Mouse (Mus musculus) spleen, adult 18-20 months (tissue): Measurements from ENCODE around the gene Dlat.
A peak's percentile ranks its signal among the peaks of the same experiment; 100 is the strongest.
"Not testable (repeated sequence)": the region's sequence is repeated elsewhere in the genome, so short reads cannot be mapped to it uniquely, and the experiment has no call there.

Experiments used
- DNase-seq, 2 experiments: peaks; one replicate each; pipeline ENCODE4 v3.0.0; 2022; ENCODE audit warnings: mixed read lengths in 2 of 2

Gene Dlat

DNA sequence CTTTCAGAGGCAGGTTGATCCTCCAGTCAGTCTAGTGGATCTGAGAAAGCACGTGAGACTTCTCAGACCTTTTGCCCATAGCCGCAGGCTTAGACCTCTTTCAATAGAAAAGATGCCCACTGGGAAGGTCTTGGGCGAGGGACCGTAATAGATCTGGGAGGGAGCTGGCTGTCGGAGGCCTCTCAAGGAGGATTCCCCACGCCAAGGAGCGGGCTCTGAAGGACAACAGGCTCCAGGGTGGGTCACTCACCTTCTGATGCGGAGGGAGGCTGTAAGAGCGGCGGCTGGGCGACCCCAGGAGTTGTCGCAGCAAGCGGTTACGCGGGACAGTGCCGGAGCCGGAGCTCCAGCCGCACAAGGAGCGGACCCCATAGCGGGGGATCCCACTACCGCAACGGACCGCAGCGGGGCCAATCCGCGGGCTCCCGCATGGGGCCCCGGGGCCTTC is 615 bp downstream of the Dlat start:
- DNase-seq, result no peak

DNA sequence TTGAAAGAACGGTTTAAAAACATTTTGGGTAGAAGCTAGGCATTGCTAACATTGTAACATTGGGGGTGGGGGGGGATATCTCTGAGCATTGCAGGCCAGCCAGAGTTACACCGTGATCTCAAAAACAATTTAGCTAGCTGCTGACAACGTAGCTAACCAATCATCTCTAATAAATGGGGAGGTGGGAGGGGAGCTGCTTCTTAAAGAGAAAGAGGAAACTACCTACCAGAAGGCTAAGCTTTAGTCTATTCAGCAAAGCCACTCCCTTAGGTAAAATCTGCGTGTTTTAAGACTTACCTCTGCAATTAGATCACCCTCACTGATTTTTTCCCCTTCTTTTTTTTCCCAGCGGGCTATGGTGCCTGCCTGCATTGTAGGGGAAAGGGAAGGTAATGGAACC is 1.2 kb downstream of the Dlat start:
- no peak for DNase-seq

DNA sequence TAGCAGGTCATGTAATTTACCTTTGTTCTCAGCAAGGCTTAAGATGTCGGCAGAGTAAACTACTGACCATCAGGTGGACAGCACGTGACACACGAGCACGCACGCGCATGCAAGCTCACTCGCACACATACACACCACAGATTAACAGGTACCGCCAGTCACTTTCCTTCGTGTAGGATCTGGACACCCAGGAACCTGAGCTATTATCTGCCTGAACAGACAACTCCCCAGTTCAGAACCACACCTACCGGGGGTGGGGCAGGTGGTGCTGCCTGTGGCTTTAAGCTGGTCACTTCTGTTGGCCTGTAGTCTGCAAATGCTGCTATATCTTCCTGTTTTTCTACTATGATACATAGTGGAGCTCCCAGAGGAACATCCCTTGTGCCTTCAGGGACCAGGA is 9.1 kb downstream of the Dlat start:
- DNase-seq, result no peak

DNA sequence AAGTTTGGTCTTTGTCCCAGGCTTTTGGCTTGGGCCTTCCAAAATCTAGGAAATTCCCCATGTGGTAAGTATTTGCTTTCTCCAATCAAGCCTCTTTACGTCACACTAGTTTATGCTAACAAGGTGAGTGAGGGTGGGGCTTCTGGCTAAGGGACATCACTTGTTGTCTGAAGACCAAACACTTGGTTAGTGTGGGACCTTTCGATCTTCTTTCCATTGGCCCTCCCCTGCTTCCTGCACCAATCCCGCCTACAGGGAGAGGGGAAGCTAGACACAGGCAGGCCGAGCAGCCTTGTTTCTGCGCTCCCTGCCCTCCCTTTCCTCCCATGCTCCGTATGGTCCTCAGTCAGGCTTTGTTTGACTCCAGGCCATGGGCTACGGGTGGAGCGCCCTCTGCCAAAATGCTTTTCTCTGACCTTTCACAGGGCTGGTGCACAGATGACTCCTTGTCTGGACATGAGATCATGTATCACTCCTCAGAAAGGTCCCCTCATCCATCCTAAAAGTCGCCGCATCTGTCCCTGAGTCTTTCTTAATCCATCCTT is 12.7 kb downstream of the Dlat start:
- no peak for DNase-seq

DNA sequence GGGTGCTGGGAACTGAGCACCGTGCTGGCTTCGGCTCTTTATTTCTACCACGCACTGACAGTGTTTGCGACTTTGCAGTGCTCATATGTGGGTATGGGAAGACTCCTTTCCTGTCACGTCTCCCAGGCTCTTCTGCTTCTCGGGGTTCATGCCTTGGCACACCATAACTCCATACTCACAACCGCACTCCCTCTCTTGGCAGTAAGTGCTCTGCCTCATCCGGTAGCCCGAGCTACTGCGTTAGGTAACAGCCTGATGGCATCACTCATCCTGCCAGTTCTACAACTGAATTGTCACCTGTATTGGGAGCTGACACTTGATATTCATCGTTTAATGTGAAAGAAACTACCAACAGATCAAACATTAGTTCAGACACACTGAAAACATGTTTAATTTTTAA is 25.3 kb downstream of the Dlat start:
- DNase-seq, result no peak

DNA sequence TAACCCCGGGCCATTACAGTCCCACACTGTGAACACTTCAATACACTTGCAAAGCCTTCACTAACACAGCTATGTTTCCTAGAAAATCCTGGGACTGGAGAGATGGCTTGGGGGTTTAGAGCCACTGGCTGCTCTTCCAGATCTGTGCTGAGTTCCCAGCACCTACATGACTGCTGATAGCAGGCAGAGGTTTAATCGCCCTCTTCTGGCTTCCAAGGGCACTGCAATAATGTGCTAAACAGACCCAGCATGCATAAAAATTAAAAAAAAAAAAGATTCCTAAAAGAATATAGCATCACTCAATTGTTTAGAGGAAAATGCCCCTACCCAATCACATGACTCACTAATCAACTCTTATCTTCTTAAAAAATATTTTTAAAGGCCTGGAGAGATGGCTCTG is 26.5 kb downstream of the Dlat start:
- no peak for DNase-seq

DNA sequence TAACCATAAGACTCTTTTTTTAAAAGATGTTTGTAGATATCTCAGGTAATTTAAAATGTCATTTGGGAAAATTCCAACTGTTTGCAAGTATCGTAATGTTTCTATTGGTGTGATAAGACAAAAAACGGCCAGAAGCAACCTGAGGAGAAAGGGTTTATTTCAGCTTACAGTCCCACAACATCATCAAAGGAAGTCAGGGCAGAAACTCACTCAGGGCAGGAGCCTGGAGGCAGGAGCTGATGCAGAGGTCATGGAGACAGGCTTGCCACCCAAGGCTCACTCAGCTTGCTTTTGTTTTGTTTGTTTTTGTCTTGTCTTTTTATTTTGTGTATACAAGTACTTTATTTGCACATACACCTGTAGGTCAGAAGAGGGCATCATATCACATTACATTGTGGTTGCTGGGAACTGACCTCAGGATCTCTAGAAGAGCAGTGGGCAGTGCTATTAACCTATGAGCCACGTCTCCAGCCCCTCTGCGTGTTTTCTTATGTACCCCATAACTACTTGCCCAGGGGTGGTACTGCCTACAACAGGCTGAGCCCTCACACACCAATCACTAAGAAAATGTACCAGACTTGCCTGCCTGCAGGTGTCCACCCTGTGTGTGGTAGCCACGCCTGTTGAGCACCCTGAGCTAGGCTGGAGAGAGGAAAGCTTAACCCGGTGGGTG is 27.4 kb downstream of the Dlat start:
- no peak for DNase-seq

DNA sequence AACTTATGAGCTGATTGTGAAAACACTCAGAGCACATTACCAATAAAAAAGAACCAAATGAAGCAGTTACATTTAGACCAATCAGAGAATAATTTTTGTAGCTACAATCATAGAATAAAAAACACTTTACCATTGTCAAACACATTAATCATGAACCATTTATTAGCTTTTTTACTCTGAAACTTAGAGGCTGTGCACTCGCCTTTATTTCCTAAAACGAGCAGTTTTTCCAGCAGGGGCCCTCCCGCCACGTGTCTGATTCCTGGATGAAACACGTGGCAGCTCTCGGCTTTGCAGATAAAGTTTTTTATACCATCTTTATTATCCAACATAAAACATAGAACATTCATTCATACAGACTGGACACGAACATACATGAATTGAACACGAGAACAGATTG is 28.7 kb downstream of the Dlat start:
- DNase-seq, result not testable (repeated sequence)

DNA sequence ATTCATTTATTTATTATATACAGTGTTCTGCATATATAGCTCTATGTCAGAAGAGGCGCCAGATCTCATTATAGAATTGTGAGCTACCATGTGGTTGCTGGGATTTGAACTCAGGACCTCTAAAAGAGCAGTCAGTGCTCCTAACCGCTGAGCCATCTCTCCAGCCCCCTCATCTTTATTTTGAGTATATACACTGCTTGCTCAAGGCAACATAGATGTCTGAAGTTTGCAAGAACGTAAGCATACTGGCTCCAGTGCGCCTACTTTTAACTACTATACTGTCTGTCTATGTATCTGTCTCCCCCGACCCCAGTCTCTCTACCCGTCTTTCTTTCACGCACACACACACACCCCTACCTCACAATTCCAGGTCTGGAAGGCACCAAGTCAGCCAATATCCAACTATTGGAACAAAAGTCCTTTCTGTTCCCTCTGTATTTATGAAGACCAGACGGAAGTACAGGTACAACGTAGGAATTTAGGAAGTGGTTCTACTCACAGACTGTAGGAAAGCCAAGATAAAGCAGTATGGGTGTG is 41.7 kb downstream of the Dlat start:
- no peak for DNase-seq

DNA sequence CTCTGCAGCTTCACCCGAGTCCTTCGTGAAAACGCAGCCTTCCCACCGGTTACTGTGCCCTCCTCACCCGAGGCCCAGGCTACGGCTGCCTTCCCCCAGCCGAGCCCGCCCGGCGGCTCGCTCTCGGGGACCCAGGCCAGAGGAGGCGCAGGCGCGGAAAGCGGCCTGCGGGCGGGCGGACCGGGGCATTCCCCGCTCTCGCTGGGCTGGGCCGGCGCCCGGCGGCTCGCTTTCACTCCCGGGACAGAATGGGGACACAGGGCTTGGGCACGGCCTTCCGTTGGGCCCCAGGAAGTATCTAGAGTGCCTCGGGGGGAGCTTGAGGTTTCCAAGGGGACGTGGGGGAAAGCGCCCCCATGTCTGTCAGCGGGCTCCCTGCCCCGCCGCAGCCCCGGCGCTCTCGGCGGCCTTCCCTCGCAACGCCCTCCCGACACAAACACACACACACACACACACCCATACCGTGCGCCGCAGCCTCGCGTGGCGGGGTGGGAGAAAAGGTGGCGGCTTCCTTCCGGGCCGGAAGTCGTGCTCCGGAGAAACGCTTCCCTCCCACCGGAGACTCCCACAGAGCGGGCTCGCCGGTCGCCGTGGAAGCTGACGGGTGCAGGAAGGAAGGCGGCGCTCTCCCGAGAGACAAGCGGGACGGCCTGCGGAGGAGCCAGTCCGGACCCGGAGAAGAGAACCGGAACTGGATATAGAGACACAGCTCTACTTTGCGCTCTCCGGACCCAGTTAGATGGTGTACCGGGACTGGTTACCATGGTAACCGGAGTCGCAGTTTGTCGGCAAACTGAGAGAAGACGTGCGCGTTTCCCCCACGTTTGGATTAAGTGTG is 42.6 kb downstream of the Dlat start, which contains the start of the genes Pih1d2 and Nkapd1:
Gene Pih1d2 (plus strand): TSS at position 556 of the 838 bp plus-strand sequence.
Gene Nkapd1 (minus strand): TSS at position 699 of the 838 bp plus-strand sequence.
- DNase-seq, result peak; percentile 74 to 87

DNA sequence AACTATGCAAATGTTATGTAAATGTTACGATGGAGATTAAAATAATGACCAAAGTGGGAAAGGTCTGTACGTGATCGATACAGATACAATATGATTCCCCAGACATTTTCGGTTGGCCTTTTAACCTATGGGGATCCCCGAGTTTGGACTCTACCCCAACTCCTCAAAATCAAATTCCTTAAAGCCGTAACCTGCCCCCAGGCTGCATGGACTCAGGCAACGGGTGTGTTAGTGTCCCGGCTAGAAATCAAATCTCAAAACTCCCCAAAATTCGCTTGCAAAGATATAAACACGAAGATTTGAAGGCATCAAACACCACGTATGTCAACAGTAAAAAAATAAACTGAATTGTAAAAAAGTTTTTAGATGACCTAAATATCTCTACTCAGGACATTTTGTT is 43.4 kb downstream of the Dlat start:
- DNase-seq, result no peak

DNA sequence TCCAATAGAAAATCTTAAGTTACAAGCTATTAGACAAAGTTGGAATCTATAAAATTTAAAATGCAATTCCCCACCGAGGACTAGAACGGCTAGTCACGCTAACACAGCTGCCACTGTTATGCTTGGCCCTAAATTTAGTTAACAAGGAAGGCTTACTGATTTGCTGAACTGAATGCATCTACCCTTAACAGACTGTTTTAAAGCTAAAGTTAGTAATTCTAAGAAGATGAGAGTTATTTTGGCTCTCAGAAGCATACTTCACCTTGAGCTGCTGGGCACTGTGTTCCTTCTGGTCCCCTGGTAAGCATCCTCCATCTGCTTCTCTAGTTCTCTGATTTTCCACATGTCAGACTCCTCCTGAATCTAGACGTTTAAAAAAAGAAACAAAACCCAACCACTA is 47.5 kb downstream of the Dlat start:
- DNase-seq, result no peak

DNA sequence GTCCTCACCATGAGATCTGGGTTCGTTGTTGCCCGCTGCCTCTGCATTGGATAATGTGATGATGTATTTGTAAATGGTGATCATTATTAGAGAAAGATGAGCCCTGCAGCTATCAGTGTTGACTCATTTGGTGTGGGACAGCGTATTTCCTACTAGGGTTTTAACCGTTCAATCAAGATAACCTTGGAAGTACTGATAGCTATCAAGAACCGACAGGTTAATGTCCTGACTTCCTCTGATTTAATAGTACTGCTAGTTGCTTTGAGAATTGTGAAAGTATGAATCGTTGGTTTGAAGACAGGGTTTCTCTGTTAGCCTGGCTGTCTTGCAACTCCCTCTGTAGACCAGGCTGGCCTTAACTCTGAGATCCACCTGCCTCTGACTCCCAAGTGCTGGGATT is 55.2 kb downstream of the Dlat start:
- DNase-seq, result no peak

DNA sequence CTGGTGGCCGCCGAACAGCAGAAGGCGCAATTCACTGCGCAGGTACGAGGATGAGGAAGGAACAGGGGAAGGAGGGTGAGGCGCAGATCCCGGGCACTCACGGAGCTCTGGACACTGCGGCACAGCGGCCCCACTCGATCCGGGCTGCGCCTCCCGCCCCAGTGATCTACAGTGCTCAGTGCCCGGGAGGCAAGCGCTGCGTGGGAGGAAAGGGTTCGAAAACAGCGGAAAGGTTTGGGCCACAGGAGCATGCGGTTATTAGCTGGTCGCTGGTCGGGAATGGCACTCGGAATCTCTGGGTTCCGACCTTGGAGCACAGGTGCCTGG is 55.6 kb downstream of the Dlat start:
- DNase-seq, result no peak

DNA sequence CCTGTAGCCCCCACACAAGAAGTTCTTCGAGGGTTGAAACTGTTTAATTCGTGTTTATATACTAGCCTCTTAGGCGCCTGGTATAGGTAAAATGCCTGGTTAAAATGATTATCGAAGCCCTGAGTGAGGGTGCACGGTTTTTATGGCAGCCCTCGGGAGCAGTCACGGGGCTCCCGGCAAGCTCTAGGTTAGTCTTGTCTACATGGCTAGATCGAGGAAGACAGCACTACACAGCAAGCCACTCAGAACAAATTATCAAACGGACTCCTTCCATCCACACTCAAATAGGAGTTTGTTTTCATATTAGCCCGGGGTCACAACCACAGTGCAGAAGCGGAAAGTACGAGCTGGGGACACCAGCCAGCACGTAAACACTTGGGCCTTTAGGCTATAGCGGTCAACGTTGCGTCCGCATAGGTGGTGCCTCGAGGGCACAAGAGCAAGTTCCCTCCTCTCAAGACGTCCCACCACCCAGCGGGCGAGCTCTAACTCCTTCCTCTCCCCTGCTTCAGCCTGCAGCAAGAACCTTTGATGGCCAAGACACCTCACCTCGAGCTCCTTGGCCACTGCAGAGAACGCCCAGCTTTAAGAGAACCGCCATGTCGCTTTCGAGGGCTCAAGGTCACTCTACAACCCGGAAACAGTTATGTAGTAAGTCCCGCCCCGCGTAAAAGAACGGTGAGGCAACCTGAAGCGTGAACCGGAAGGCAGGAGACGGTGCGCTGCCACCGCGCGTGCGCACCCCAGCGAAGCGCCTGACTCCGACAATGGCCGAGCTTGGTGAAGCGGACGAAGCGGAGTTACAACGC is 56.2 kb downstream of the Dlat start, which contains the start of the genes Sdhd and Timm8b:
Gene Sdhd (minus strand): TSS at position 624 of the 809 bp plus-strand sequence.
Gene Timm8b (plus strand): TSS at position 722 of the 809 bp plus-strand sequence.
- peak; percentile 85 to 87 for DNase-seq

DNA sequence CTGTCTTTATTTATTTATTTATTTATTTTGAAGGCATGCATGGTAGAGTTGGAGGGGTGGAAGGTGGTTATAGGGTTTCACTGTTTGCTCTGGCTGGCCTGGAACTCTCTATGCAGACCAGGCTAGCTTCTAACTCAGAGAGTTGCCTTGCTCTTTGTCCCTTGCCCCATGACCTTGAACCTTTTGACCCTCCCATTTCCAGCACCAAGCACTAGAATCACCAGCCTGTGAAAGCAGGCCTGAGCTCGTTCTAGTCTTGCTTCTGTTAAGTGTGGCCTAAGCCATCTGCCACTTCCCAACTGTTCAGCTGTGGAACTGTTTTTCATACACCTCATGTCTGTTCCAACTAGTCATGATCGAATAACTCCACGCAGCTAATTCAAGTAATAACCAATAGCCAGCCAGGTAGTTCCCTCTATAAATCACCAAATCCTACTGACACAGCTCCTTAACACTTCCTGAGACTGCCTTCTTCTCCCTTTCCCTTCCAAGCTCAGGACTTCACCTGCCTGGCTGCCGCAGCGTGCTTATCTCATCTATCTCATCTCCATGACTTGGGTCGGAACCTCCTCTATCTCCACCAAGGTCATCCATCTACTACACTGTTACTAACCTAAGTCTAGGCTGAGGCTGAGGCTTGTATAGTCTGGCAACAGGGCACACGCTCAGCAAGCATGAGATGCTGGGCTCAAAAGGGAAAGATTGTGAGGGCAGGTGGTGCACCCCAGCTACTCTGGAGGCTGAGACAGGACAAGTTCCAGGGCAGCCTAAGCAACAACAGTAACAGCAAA is 57.3 kb downstream of the Dlat start:
- DNase-seq, result no peak

DNA sequence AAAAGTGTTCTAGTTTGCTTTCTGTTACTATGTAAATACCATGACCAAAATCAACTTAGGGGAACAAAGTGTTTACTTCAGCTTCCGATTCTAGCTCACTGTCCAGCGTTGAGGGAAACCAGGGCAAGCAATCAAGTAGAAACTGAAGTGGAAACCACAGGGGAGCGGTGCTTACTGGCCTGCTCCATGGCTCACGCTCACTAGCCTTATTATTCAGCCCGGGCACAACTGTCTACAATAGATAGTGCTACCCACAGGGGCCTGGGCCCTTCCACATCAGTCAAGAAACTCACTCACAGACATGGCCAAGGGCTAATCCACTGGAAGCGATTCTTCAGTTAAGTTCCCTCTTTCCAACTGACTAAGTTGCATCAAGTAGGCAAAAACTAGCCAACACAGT is 58.0 kb downstream of the Dlat start:
- DNase-seq, result no peak

DNA sequence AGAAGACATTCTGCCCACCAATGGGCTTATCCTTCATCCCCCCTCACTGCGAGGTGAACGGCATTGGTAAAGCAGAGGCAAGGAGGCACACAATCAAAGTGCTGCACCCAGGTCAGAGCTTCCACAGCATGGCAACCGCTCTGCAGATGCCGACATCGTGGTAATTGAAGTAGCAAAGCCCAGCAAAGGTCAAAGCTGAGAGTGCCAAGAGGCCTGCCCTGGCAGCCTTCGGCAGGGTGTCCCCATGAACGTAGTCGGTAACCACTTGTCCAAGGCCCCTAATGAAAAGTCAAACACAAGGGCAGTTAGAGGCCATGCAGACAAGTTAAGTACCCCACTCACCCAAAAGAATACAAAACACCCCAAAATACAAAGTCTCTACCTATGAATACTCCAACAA is 62.6 kb downstream of the Dlat start:
- no peak for DNase-seq

DNA sequence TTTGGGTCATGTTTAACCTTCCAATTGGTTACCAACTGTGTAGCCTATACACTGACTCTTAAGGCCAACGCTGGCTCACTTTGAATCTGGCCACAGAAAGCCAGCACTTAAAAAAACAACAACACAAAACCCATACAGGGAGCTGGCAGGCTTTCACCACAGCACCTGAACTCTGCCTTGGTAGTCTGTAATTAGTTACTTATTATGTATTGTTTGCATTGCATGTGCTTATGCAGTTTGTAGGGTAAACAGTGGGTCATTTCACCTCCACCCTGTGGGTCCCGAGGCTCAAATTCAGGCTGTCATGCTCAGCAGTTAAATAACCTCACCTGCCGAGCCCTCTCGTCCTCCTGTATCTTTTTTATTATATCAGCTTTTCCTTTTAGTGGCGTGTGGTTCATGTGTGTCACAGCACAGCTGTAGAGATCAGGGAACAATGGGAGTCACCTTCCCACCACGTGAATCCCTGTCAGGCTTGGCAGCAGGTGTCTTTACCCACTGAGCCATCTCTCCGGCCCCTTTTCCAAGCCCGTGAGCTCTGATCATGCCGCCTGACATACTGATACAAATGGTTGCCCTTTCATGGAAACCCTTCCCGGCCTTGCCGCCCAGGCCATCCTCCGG is 64.7 kb downstream of the Dlat start:
- no peak for DNase-seq

DNA sequence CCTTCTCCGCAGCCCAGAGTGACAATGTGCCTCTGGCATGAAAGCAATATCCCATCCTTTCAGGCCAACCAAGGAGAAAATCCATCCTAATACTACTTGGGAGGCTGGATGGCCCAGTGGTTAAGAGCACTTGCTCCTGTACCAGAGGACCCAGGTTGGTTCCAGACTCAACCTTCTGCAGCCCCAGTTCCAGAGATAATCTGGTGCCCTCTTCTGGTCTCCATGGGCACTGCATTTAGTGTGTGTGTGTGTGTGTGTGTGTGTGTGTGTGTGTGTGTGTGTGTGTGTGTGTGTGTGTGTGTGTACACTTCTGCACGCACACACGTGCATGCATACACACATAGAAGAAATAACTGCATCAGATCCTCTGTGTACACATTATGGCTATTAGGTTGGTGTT is 66.0 kb downstream of the Dlat start:
- peak; percentile 14 to 51 for DNase-seq

DNA sequence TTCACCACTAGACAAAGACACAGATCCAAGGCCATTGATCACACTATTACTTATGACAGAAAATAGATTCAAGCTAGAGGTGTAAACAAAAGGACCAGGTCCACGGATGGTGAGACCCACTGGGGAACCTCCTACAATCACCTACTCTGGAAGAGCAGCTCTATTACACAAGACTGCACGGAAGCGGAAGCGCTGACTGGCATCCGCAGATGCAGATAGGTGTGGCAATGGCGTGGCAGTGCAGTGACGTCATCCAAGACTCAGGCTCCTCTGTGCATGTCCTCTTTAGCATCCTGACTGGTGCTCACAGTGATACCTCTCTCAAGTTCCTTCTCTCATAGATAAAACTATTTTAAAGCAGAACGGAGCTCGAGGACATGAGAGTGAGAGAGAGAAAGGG is 66.6 kb downstream of the Dlat start:
- DNase-seq, result no peak
